ENCODE assay signal across 37 mouse cellular contexts in genomic region chr5:87452514-87452913, GRCm38 (mm10). TPM values are rescaled to one million over a fixed set of nuclear protein-coding genes. Genes with fewer than 3 reads are reported as not detected.
"Had no signal": no experiment of that assay in that cellular context is flagged by ENCODE, and none has a peak within 500 bp of the region (broad histone marks: within the 10 kb centered on the region; RNA-seq: fewer than 3 reads in every experiment).

No protein-coding gene starts in this region.

RNA-seq across cellular contexts. Expression of gene Ugt2b38, which starts 28.5 kb away (rescaled TPM):
- total RNA-seq: gastrocnemius, adult 8-10 months; gastrocnemius, postnatal 14 days; gastrocnemius, postnatal 36 days; heart, adult 2 months; heart, postnatal 14 days; heart, postnatal 36 days; hematopoietic stem cell, adult 5-6 weeks; hindbrain, postnatal 0 days; layer of hippocampus, adult 18-20 months; layer of hippocampus, adult 8-10 months; layer of hippocampus, postnatal 14 days; layer of hippocampus, postnatal 36 days; left cerebral cortex, adult 18-20 months; left cerebral cortex, adult 8-10 months; left cerebral cortex, postnatal 10 days; left cerebral cortex, postnatal 25 days; left cerebral cortex, postnatal 4 days had no signal
- polyA plus RNA-seq: gonadal fat pad, adult 2 months; heart, adult 2 months; heart, embryonic 11.5 days; heart, embryonic 13.5 days; heart, embryonic 15.5 days; heart, postnatal 0 days; hindbrain, embryonic 11.5 days; hindbrain, embryonic 13.5 days; hindbrain, embryonic 15.5 days; hindbrain, postnatal 0 days; intestine, embryonic 14.5 days; intestine, embryonic 16.5 days; large intestine, adult 2 months; limb, embryonic 11.5 days; limb, embryonic 13.5 days; limb, embryonic 15.5 days; liver, embryonic 12.5 days; liver, embryonic 14.5 days; liver, embryonic 16.5 days had no signal

RNA-seq across cellular contexts. Expression of gene Ugt2a2, which starts 29.5 kb away (rescaled TPM):
- total RNA-seq: gastrocnemius, adult 8-10 months; gastrocnemius, postnatal 14 days; gastrocnemius, postnatal 36 days; heart, adult 2 months; heart, postnatal 14 days; heart, postnatal 36 days; hematopoietic stem cell, adult 5-6 weeks; hindbrain, postnatal 0 days; layer of hippocampus, adult 18-20 months; layer of hippocampus, adult 8-10 months; layer of hippocampus, postnatal 14 days; layer of hippocampus, postnatal 36 days; left cerebral cortex, adult 18-20 months; left cerebral cortex, adult 8-10 months; left cerebral cortex, postnatal 10 days; left cerebral cortex, postnatal 25 days; left cerebral cortex, postnatal 4 days; liver, adult 2 months had no signal
- polyA plus RNA-seq: gonadal fat pad, adult 2 months; heart, adult 2 months; heart, embryonic 11.5 days; heart, embryonic 13.5 days; heart, embryonic 15.5 days; heart, postnatal 0 days; hindbrain, embryonic 11.5 days; hindbrain, embryonic 13.5 days; hindbrain, embryonic 15.5 days; intestine, embryonic 14.5 days; intestine, embryonic 16.5 days; kidney, embryonic 15.5 days; kidney, postnatal 0 days; large intestine, adult 2 months; limb, embryonic 11.5 days; limb, embryonic 13.5 days; limb, embryonic 15.5 days; liver, adult 2 months; liver, embryonic 12.5 days; liver, embryonic 14.5 days; liver, embryonic 16.5 days had no signal

RNA-seq across cellular contexts. Expression of gene Gm43638, which starts 34.1 kb away (rescaled TPM):
- total RNA-seq: gastrocnemius, adult 8-10 months; gastrocnemius, postnatal 14 days; gastrocnemius, postnatal 36 days; heart, adult 2 months; heart, postnatal 14 days; heart, postnatal 36 days; hematopoietic stem cell, adult 5-6 weeks; hindbrain, postnatal 0 days; layer of hippocampus, adult 18-20 months; layer of hippocampus, adult 8-10 months; layer of hippocampus, postnatal 14 days; layer of hippocampus, postnatal 36 days; left cerebral cortex, adult 18-20 months; left cerebral cortex, adult 8-10 months; left cerebral cortex, postnatal 10 days; left cerebral cortex, postnatal 25 days; left cerebral cortex, postnatal 4 days; liver, adult 2 months had no signal
- polyA plus RNA-seq: gonadal fat pad, adult 2 months; heart, adult 2 months; heart, embryonic 11.5 days; heart, embryonic 13.5 days; heart, embryonic 15.5 days; heart, postnatal 0 days; hindbrain, embryonic 11.5 days; hindbrain, embryonic 13.5 days; hindbrain, embryonic 15.5 days; hindbrain, postnatal 0 days; intestine, embryonic 14.5 days; intestine, embryonic 16.5 days; kidney, embryonic 15.5 days; kidney, postnatal 0 days; large intestine, adult 2 months; limb, embryonic 11.5 days; limb, embryonic 13.5 days; limb, embryonic 15.5 days; liver, adult 2 months; liver, embryonic 12.5 days; liver, embryonic 14.5 days; liver, embryonic 16.5 days had no signal

RNA-seq across cellular contexts. Expression of gene Ugt2a1, which starts 38.2 kb away (rescaled TPM):
- total RNA-seq: gastrocnemius, adult 8-10 months; gastrocnemius, postnatal 14 days; gastrocnemius, postnatal 36 days; heart, adult 2 months; heart, postnatal 14 days; heart, postnatal 36 days; hematopoietic stem cell, adult 5-6 weeks; hindbrain, postnatal 0 days; layer of hippocampus, adult 18-20 months; layer of hippocampus, adult 8-10 months; layer of hippocampus, postnatal 14 days; layer of hippocampus, postnatal 36 days; left cerebral cortex, adult 18-20 months; left cerebral cortex, adult 8-10 months; left cerebral cortex, postnatal 10 days; left cerebral cortex, postnatal 25 days; left cerebral cortex, postnatal 4 days; liver, adult 2 months had no signal
- polyA plus RNA-seq: gonadal fat pad, adult 2 months; heart, adult 2 months; heart, embryonic 11.5 days; heart, embryonic 13.5 days; heart, embryonic 15.5 days; heart, postnatal 0 days; hindbrain, embryonic 11.5 days; hindbrain, embryonic 13.5 days; hindbrain, embryonic 15.5 days; hindbrain, postnatal 0 days; intestine, embryonic 14.5 days; intestine, embryonic 16.5 days; kidney, embryonic 15.5 days; kidney, postnatal 0 days; large intestine, adult 2 months; limb, embryonic 11.5 days; limb, embryonic 13.5 days; limb, embryonic 15.5 days; liver, adult 2 months; liver, embryonic 12.5 days; liver, embryonic 14.5 days; liver, embryonic 16.5 days had no signal
